Mouse (Mus musculus) heart, adult 2 months (tissue): Measurements from ENCODE around the gene Hoxa6. TPM values are rescaled to one million over a fixed set of nuclear protein-coding genes. Genes with fewer than 3 reads are reported as not detected.
A peak's percentile ranks its signal among the peaks of the same experiment; 100 is the strongest.

Experiments
- DNase-seq, 2 experiments: peaks; one replicate each; pipeline ENCODE4 v3.0.0; 2021
- H3K27ac ChIP-seq: fragments of 200-600 bp; 2 replicates; pipeline ENCODE4 v1.8.1; 2022
- H3K27me3 ChIP-seq: fragments of 200-500 bp; 2 replicates; pipeline ENCODE4 v1.6.1; 2012; ENCODE audit warnings: mild to moderate bottlenecking, low read length, inconsistent platforms, mixed read lengths; ENCODE audit not compliant: control insufficient read depth, insufficient read depth
- H3K36me3 ChIP-seq: fragments of 200-500 bp; 2 replicates; pipeline ENCODE4 v1.6.1; 2012; ENCODE audit warnings: low read length, inconsistent platforms; ENCODE audit not compliant: control insufficient read depth, insufficient read depth
- H3K4me1 ChIP-seq: fragments of 200-500 bp; 2 replicates; pipeline ENCODE4 v1.6.1; 2011; ENCODE audit warnings: low read length; ENCODE audit not compliant: control insufficient read depth, insufficient read depth
- H3K4me3 ChIP-seq: fragments of 200-600 bp; 2 replicates; pipeline ENCODE4 v1.8.1; 2022
- H3K79me2 ChIP-seq: fragments of 200-500 bp; replicated peaks from 2 replicates; pipeline ENCODE4 v1.6.1; 2012; ENCODE audit warnings: mild to moderate bottlenecking, inconsistent platforms, low read length, moderate library complexity, mixed read lengths; ENCODE audit not compliant: control insufficient read depth, insufficient read depth
- H3K9ac ChIP-seq: fragments of 200-500 bp; 2 replicates; pipeline ENCODE4 v1.6.1; 2012; ENCODE audit warnings: low read depth, mild to moderate bottlenecking, control low read depth, inconsistent platforms, low read length, mixed read lengths
- CTCF ChIP-seq: fragments of 200-600 bp; IDR thresholded peaks from 2 replicates; pipeline ENCODE4 v1.8.1; 2022; ENCODE audit warnings: antibody characterized with exemption, mild to moderate bottlenecking, moderate library complexity
- EP300 ChIP-seq: fragments of 200-500 bp; IDR thresholded peaks from 2 replicates; pipeline ENCODE4 v1.6.1; 2011; ENCODE audit warnings: low read depth, low read length, control low read depth; ENCODE audit not compliant: insufficient read depth
- POLR2A ChIP-seq: fragments of 200-500 bp; IDR thresholded peaks from 2 replicates; pipeline ENCODE4 v1.6.1; 2011; ENCODE audit warnings: mild to moderate bottlenecking, low read depth, low read length, control low read depth; ENCODE audit not compliant: insufficient read depth
- WGBS: fragments of 180-500 bp; shearing (Covaris S2); methylation state at CpG from one replicate; pipeline ENCODE4 v1.1.7; 2018; 5-methylcytosine and 5-hydroxymethylcytosine counted together
- intact Hi-C: fragments of 180-260 bp; cut with DNase I; formaldehyde crosslinking; loops from one replicate; pipeline ENCODE4 v1.15.1; 2025
- polyA plus RNA-seq: library from polyadenylated mRNA; depleted of rRNA; stranded (reverse); fragments of >200 nt; gene quantifications from 2 replicates; pipeline ENCODE4 v1.2.3, GENCODE M21; 2012
- total RNA-seq, 2 experiments: library from RNA; stranded (reverse); gene quantifications; 2 replicates each; pipeline ENCODE4 v1.2.3; 2021

The Hoxa6 gene
- total and polyA plus RNA-seq, 3 experiments = not detected

DNA sequence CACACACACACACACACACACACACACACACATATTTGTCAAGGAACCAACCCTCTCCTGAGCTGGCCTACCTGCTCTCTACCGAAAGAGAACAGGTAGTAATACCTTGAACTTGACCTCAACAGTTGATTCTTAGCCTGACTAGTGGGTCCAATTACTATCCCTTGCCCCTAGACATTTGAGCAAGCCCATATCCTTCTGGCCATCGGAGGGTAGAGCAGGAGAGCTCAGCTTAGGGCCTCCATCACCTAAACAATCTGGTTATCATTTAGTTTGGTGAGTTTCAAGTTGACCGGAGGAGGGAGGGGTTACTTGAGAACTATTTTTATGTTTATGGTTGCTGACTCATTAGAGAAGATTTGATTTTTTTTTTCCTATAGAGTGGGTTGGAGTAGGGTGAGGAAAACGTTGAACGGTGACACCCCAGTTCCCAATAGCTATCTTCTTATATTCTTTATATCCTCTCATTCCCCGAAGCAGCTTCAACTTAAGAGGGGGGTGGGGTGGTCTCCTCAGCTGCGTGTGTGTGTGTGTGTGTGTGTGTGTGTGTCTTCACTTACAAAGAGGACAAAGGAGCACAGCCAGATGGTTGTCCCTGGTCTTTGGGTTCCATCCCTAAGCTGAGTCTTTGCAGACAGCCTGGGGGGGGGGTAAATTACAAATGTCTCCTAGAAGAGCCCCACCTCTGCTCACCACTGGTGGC lies 42.8 kb upstream of the Hoxa6 start:
- intact Hi-C loops = loop anchor here (5.0 kb wide), 1 partner anchor 34 kb away; no protein-coding TSS in a partner anchor

DNA sequence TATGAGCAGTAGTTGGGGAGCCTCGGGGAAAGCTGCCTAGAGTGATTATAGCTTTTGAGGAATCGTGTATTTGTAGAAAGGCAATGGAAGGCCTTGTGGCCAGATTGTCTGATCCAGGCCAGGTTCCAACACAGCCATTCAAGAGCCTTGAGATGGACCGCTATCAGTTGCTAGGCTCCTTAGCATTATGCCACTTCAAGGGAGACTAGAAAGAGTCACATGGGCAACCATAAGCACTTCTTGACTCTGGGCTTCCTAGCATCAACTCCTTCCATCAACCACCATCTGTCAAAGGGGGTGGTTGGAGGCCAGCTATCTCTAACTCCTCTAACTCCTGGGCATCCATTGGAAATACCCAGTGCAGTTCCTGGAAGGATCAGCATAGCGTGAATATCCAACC lies 41.3 kb upstream of the Hoxa6 start:
- 5% methylated on average over 4 of the region's 4 CpGs for WGBS
- TF ChIP-seq POLR2A (no peak), EP300 (no peak), CTCF (no peak)
- no peak overlapping the region for H3K4me3 ChIP-seq
- no peaks in the 10 kb centered on the region for H3K4me1 ChIP-seq
- H3K36me3 ChIP-seq = no peaks in the 10 kb centered on the region
- no peak overlapping the region for H3K27ac ChIP-seq
- intact Hi-C loops = loop anchor here (5.0 kb wide), 1 partner anchor 33 kb away; no protein-coding TSS in a partner anchor
- DNase-seq = peak in 1 of 2 experiments; percentile 13
- no peaks in the 10 kb centered on the region for H3K79me2 ChIP-seq
- peaks cover 48% of the 10 kb centered on the region for H3K27me3 ChIP-seq
- no peak overlapping the region for H3K9ac ChIP-seq

More for the DNA sequence above, 42.8 kb upstream of the Hoxa6 start:
- Histone ChIP-seq H3K4me1 (no peaks in the 10 kb centered on the region), H3K4me3 (no peak overlapping the region), H3K9ac (no peak overlapping the region), H3K36me3 (no peaks in the 10 kb centered on the region), H3K79me2 (no peaks in the 10 kb centered on the region), H3K27ac (no peak overlapping the region), H3K27me3 (peaks cover 38% of the 10 kb centered on the region)
- peak in 1 of 2 experiments; percentile 13 for DNase-seq
- 12% methylated on average over 7 of the region's 7 CpGs for WGBS
- no peak for TF ChIP-seq CTCF

DNA sequence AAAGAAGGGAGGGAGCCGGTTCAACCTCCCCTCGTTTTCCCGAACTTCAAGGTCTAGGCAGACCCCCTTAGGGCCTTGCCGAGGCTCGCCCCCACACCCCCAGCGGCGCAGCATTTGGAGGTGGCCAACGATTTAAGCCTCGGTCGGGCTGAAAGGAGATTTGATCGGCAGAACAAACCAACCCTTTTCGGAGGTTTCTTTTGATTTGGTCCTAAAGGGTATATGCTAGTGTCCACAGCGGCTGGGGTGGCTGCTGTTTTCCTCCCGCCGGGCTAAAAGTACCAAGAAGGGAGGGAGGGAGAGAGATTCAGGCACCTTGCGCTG lies 40.9 kb upstream of the Hoxa6 start:
- TF ChIP-seq POLR2A (no peak), CTCF (no peak), EP300 (no peak)
- no peak for DNase-seq
- Histone ChIP-seq H3K4me1 (no peaks in the 10 kb centered on the region), H3K79me2 (no peaks in the 10 kb centered on the region), H3K36me3 (no peaks in the 10 kb centered on the region), H3K9ac (no peak overlapping the region), H3K27me3 (peaks cover 49% of the 10 kb centered on the region), H3K4me3 (no peak overlapping the region), H3K27ac (no peak overlapping the region)
- 4% methylated on average over 16 of the region's 16 CpGs for WGBS
- intact Hi-C loops = no loop called here

DNA sequence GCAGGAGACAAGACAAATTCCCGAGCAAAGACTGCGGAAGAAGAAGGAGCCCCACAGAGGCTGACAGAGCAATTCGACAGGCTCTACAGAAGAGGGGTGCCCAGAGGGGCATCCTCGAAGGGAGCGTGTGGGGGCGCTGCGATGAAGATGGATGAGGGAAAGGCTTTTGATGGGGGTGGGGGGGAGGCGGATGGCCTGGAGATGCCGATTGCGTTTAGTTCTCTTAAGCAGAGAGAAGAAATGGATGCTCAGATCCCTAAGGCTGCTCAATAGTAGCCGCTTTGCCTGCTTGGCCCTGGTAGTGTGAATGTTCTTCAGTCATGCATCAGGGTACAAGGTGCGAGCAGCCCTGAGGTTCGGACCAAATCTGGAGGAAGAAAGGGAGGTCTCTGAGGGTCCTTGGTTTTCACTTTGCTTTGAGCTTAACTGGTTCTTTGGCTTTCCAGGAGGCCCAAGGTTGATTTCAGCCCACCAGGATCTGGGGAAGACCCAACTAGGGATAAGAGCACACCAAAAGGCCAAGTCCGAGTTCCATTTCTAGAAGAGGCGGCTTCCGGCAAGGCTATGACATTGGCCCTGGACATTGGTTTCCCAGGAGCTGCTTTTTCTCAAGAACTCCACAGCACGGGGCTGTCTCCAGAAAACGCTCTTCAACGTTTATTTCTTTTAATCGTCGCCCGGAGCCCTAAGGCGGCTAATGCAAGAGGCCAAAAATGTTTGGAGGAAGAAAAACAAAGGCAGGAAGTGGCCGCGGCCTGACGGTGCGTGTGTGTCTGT lies 40.3 kb upstream of the Hoxa6 start:
- Histone ChIP-seq H3K4me3 (no peak overlapping the region), H3K36me3 (no peaks in the 10 kb centered on the region), H3K79me2 (no peaks in the 10 kb centered on the region), H3K4me1 (no peaks in the 10 kb centered on the region), H3K27ac (no peak overlapping the region), H3K27me3 (peaks cover 48% of the 10 kb centered on the region), H3K9ac (no peak overlapping the region)
- TF ChIP-seq EP300 (no peak), CTCF (no peak), POLR2A (no peak)
- peak in 1 of 2 experiments; percentile 27 for DNase-seq
- WGBS = 5% methylated on average over 27 of the region's 27 CpGs
- intact Hi-C loops = no loop called here

DNA sequence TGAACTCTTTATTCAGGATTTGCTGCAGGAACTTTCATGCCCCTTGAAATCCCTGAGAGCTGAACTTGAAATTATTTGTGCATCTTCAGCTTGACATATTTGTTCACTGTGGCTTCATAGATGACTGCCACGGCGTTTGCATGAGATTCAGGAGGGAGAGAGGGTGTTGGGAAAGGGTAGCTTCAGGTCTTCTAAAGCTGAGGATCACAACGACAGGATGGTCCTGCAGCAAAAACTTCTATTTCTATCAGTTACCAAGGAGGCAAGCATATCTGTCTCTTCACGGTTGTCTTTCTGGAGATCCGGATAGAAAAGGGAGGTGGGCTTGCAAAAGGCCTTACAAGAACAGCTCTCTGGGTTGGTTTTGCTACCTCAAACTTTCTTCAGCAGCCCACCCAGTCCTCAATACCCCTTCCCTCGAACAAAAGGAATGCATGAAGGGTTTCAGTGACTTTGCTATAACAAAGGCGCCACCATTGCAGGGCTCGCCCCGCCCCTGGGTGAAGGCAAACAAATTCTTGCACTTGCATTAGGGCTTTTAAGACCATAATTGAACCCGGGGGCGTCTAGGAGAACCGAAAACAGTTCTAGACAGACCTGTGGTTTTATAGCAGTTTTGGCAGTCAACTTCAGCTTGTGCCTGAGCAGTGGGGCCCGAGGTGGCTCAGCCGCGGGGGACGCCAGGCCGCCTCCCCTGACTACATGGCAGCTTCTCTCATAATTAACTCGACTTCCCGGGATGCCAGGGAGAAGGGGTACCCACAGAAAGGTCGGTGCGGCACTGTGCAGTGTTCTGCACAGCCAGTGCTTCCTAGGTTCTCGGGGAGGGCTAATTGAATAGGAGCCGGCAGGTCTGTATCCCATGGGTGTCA lies 39.5 kb upstream of the Hoxa6 start:
- no peaks in the 10 kb centered on the region for H3K36me3 ChIP-seq
- H3K4me1 ChIP-seq = no peaks in the 10 kb centered on the region
- TF ChIP-seq POLR2A = no peak
- no peak for TF ChIP-seq EP300
- no peak for TF ChIP-seq CTCF
- no peak overlapping the region for H3K9ac ChIP-seq
- no peak overlapping the region for H3K27ac ChIP-seq
- 5% methylated on average over 23 of the region's 23 CpGs for whole genome bisulfite sequencing
- H3K4me3 ChIP-seq = no peak overlapping the region
- intact Hi-C loops = no loop called here
- peaks cover 49% of the 10 kb centered on the region for H3K27me3 ChIP-seq
- peak in 1 of 2 experiments; percentile 22 for DNase-seq
- H3K79me2 ChIP-seq = no peaks in the 10 kb centered on the region
